Mouse (Mus musculus): ENCODE results near the gene Sp4. TPM values are rescaled to one million over a fixed set of nuclear protein-coding genes. Genes with fewer than 3 reads are reported as not detected.

Gene Sp4
- polyA plus RNA-seq, 1 experiment from 2014 or later = 29.0 TPM

Other genes starting within 250 kb of the Sp4 start
- gene Dnah11, start 102.4 kb downstream of the Sp4 start, polyA plus RNA-seq (2014; fragmentation: Nextera tagmentation; extraction: Ambion mirVana) = 0.21 and 0.37 TPM in 2 replicates

Measured in neural tube, embryonic 14.5 days (tissue).